Mouse (Mus musculus): ENCODE results near the gene Atf5.

Atf5 gene

GRCm38 (mm10) chr7:44850146-44850545 is 33.7 kb upstream of the Atf5 start:
- no peak for DNase-seq (ENCODE audit: low spot score)

- peak; percentile 85 for DNase-seq (ENCODE audit: low spot score)
Observed at GRCm38 (mm10) chr7:44849416-44850111, 33.1 kb upstream of the Atf5 start.

GRCm38 (mm10) chr7:44848561-44849415 is 32.3 kb upstream of the Atf5 start, which contains the start of the genes Akt1s1 and Tbc1d17:
Gene Akt1s1, plus strand, starts transcription at chr7:44848991.
Gene Tbc1d17, minus strand, starts transcription at chr7:44849079.
- peak; percentile 96 for DNase-seq (ENCODE audit: low spot score)

DNA sequence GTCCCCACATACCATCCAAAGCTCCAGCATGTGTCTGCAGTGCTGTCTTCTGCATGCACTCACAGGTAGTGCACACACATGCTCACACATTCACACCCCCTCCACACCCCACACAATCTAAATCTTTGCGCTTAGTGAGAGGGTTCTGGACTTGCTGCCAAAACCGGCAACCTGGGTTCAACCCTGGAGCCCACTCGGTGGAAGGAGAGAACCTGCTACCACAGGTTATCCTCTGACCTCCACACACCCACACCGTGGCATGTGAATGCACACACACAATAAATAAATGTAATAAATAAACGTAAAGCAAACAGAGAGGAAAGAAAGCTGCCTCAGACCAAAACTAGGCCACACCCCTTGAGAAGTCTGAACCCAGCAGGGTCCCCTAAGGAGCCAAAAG is 31.3 kb upstream of the Atf5 start:
- DNase-seq (ENCODE audit: low spot score): no peak

- no peak for DNase-seq (ENCODE audit: low spot score)
Observed at GRCm38 (mm10) chr7:44846804-44847203, 30.3 kb upstream of the Atf5 start.

DNA sequence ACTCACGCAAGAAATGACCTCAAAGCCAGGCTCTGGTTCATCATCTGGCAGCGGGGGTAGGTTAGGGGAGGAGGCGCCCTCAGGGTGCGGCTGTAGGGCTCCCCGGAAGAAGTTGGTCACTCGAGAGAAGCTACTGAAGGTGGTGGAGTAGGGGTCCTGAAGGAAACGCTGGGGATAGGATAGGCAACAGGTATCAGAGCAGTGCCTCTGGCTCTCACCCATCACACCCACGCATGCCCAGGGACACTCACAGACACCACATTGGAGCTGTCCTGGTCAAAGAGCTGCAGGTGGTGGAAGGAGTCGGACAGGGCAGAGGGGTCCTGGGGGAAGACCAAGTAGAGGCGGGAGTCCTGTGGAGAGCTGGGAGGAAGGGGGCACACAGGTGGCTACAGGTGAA is 28.5 kb upstream of the Atf5 start:
- no peak for DNase-seq (ENCODE audit: low spot score)

GRCm38 (mm10) chr7:44841825-44842463 is 25.5 kb upstream of the Atf5 start:
- no peak for DNase-seq (ENCODE audit: low spot score)

DNA sequence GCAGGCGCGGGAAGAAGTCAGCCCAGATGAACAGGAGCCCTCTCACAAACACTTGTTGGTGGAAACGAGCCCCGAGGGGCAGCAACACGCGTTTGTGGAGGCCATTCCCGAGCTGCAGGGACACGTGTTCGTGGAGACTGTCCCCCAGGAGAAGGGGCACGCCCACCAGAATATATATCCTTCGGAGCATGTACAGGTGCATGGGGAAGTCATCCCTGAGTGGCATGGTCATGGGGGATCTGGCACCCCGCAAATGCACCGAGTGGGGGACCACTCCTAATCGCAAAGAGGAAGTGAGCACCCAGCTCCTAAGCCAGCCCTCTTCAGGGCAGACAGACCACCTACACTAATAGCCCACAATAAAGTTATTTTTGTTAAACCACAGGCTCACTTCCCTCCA is 24.0 kb upstream of the Atf5 start:
- no peak for DNase-seq (ENCODE audit: low spot score)

DNA sequence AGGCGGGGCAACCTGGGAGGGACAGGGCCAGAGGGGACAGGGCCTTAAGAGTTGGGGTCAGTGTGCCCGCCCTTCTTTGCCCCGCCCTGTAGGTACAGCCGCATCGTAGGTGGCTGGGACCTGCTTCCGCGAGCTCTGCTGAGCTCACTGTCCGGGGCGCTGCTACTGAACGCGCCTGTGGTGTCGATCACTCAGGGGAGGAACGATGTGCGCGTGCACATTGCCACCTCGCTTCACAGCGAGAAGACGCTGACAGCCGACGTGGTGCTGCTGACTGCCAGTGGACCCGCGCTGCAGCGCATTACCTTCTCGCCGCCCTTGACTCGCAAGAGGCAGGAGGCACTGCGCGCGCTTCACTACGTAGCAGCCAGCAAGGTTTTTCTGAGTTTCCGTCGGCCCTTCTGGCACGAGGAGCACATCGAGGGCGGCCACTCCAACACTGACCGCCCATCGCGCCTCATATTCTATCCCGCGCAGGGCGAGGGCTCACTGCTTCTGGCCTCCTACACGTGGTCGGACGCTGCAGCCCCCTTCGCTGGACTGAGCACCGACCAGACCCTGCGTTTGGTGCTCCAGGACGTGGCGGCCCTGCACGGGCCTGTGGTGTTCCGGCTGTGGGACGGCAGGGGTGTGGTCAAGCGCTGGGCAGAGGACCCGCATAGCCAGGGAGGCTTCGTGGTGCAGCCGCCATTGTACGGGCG is 23.2 kb upstream of the Atf5 start:
- DNase-seq (ENCODE audit: low spot score): no peak

GRCm38 (mm10) chr7:44839171-44839490 is 22.7 kb upstream of the Atf5 start:
- no peak for DNase-seq (ENCODE audit: low spot score)

DNA sequence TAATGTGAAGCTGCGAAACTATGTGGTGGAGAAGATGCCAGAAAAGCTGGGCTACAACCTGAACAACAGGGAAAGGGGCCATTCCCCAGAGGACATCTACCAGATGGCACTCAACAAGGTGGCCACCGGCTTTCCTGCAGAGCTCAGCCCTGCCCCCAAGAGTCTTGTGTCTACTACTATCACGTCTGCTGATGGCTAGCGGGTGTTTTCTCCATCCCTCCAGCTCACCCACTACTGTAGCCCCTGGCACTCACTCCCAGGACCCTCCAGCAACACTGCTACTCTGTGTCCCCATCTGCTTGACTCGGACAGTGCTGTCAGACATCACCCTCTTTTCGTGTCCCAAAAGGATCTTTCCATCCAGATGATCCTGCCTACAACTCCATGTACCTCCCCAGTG is 21.6 kb upstream of the Atf5 start:
- no peak for DNase-seq (ENCODE audit: low spot score)

GRCm38 (mm10) chr7:44836423-44837053 is 20.1 kb upstream of the Atf5 start:
- no peak for DNase-seq (ENCODE audit: low spot score)

- no peak for DNase-seq (ENCODE audit: low spot score)
Observed at GRCm38 (mm10) chr7:44836016-44836404, 19.6 kb upstream of the Atf5 start.

- no peak for DNase-seq (ENCODE audit: low spot score)
Observed at GRCm38 (mm10) chr7:44835373-44836015, 19.0 kb upstream of the Atf5 start.

DNA sequence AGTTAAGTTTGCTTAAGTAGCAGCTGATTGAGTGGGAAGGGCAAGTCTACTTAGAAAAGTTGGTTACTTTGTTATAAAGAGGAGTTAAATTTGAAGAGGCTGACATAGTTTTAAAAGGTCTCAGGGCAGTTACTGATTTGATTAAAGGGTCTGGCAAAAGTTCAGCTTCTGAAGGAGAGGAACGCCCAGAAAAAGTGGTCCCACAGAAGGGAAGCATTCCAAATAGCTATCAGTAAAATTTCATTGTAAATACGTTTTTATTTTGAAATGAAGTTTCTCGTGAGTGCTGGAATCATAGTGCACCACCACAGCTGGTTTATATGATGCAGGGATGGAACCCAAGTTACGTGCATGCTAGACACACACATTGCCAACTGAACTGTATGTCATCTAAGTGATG is 16.3 kb upstream of the Atf5 start:
- DNase-seq (ENCODE audit: low spot score): no peak

DNA sequence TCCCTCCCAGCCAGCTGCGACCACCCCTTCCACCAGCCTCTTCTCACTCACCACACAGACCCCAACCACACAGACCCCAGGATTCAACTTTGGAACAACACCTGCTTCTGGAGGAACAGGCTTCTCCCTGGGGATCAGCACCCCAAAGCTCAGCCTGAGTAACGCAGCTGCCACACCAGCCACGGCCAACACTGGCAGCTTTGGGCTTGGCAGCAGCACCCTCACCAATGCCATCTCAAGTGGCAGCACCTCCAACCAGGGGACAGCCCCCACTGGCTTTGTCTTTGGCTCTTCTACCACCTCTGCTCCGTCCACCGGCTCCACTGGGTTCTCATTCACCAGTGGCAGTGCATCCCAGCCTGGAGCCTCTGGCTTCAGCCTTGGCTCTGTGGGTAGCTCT is 12.2 kb upstream of the Atf5 start:
- DNase-seq (ENCODE audit: low spot score): no peak

DNA sequence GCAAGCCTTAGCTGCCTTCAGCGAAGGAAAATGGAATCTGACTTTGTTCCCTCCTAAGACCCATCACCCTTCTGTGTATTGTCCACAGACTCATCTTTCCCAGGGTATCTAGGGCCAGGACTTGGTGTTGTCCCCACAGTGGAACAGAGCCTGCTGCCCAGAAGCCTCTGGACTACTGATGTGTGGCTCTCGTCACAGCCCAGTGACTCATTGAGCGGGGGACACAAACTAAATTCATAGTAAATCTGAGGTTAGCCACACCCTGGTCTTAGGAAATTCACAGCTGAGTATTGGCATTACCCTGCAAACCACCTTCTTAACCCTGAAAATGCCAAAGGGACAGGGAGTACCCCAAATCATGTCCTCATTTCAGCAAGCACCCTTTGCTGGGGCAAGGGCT is 10.3 kb upstream of the Atf5 start:
- DNase-seq (ENCODE audit: low spot score): no peak

DNA sequence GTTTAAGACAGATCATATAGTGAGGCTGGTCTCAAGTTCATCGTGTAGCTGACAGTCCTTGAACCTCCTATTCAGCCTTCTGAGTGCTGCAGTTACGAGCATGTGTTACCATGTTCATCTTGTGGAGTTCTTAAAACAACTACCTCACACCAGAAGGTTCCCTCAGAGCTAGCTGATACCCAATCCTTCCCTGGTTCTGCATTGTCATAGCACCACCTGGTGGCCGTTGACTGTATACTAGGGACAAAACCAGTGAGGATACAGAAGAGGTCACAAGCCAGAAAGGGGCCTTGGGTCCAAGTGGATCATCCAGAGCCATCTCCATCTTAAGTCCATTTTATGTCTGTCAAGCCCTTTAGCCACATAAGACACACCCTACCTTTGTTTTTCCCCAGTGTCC is 8.4 kb upstream of the Atf5 start:
- DNase-seq (ENCODE audit: low spot score): peak; percentile 70

- DNase-seq (ENCODE audit: low spot score): no peak
Observed at GRCm38 (mm10) chr7:44823409-44823808, 7.0 kb upstream of the Atf5 start.

DNA sequence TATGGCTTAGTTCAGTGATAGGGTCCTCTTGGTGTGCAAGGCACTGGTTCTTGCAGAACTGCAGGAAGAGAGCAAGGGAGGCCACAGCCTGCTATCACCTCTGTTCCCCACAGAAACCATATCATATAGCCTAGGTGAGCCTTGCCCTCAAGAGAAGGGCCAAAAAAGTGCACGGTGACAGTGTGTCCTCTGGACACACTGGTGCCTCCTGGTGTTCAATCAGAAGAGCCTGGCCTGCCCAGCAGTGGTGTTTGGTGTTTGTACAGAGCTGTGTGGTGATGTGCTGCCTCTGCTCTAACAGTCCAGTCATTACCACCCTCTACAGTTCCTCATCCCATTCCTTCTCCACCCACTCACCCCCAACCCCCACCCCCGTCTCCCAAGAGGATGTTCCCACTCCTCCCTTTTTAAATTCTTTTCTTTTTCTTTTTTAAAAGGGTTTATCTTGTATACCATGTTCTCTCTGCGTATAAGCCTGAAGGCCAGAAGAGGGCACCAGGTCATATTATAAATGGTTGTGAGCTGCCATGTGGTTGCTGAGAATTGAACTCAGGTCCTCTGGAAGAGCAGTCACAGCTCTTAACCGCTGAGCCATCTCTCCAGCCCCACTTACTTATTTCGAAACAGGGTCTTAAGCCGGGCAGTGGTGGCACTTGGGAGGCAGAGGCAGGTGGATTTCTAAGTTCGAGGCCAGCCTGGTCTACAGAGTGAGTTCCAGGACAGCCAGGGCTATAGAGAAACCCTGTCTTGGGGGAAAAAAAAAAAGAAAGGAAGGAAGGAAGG is 5.4 kb upstream of the Atf5 start:
- DNase-seq (ENCODE audit: low spot score): no peak

- no peak for DNase-seq (ENCODE audit: low spot score)
Observed at GRCm38 (mm10) chr7:44820525-44820924, 4.1 kb upstream of the Atf5 start.
